Mouse (Mus musculus): ENCODE results near the gene Dnase1. TPM values are rescaled to one million over a fixed set of nuclear protein-coding genes. Genes with fewer than 3 reads are reported as not detected.

Dnase1 gene
- polyA plus RNA-seq, 1 experiment from 2014 or later = 3.4 TPM

GRCm38 (mm10) chr16:4085851-4086387, 49.2 kb downstream of the Dnase1 start:
- Histone ChIP-seq H3K4me2 (no peak overlapping the region), H3K9ac (no peak overlapping the region), H3K27me3 (replicated peaks) (no peaks in the 10 kb centered on the region), H3K36me3 (peaks cover 81% of the 10 kb centered on the region), H3K27ac (ENCODE audit: poor library complexity, severe bottlenecking) (no peak overlapping the region), H3K9me3 (replicated peaks) (no peaks in the 10 kb centered on the region), H3K4me3 (no peak overlapping the region), H3K4me1 (replicated peaks) (peaks cover 6% of the 10 kb centered on the region)
- ATAC-seq (ENCODE audit: insufficient number of reproducible peaks, low FRiP score) = no peak
- 96% methylated on average over 9 of the region's 9 CpGs for WGBS

DNA sequence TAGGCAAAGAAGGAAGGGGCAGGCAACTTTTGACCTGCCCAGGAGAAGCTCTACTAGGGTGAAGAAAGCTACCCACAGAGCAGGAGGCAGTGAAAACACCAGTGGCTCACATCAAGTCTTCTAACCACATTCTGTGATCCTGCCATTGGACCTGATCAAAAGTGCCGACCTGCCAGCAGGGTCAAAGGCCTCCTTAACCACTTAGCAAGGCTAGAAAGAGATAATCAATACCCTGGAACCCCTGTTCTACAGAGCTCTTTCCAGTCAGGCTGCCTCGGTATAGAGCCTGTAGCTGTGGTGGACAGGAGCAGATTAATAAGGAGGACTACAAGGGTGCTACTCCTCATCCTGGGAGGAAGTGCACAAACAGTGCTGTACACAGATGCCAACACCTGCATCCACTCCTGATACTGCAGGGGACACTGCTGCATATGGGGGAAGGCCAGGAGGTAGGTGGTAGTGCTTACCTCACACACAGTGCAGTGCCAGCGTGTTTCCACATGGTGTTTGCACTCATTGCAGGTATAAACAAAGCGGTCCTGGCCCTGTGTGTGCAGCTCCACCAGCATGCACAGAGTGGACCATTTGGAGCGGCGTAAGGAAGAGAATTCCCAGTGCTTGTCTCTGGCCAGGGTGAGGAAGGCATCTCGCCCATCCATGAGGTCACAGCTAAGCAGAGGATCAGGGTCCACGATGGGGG, 50.6 kb downstream of the Dnase1 start:
- Histone ChIP-seq H3K4me2 (no peak overlapping the region), H3K9ac (no peak overlapping the region), H3K9me3 (replicated peaks) (no peaks in the 10 kb centered on the region), H3K27me3 (replicated peaks) (no peaks in the 10 kb centered on the region), H3K4me1 (replicated peaks) (no peaks in the 10 kb centered on the region), H3K27ac (ENCODE audit: poor library complexity, severe bottlenecking) (no peak overlapping the region), H3K4me3 (no peak overlapping the region), H3K36me3 (peaks cover 84% of the 10 kb centered on the region)
- ATAC-seq (ENCODE audit: insufficient number of reproducible peaks, low FRiP score) = no peak
- 89% methylated on average over 8 of the region's 8 CpGs for whole genome bisulfite sequencing

Small RNA genes within 50 kb of the gene (microRNA-seq; reads per million reads assigned to microRNA genes)
- not detected for gene Gm23413

Other genes with a start within 250 kb of the Dnase1 start
- gene Olfr15, start 206.1 kb upstream of the Dnase1 start, polyA plus RNA-seq (2016; fragmentation: Nextera tagmentation; extraction: Ambion mirVana) = not detected in 2 replicates
- 1.3 and 1.4 TPM in 2 replicates for gene Zfp174, start 189.7 kb upstream of the Dnase1 start, polyA plus RNA-seq (2016; fragmentation: Nextera tagmentation; extraction: Ambion mirVana)
- gene Naa60, start 164.6 kb upstream of the Dnase1 start, polyA plus RNA-seq (2016; fragmentation: Nextera tagmentation; extraction: Ambion mirVana) = 36.1 and 41.1 TPM in 2 replicates
- 6.5 and 7.8 TPM in 2 replicates for gene Zfp597, start 152.4 kb upstream of the Dnase1 start, polyA plus RNA-seq (2016; fragmentation: Nextera tagmentation; extraction: Ambion mirVana)
- gene Gm20695, start 152.3 kb upstream of the Dnase1 start, polyA plus RNA-seq (2016; fragmentation: Nextera tagmentation; extraction: Ambion mirVana) = 1.5 TPM in 1 of 2 replicates, not detected in the other
- 6.5 and 7.9 TPM in 2 replicates for gene 1700037C18Rik, start 128.3 kb upstream of the Dnase1 start, polyA plus RNA-seq (2016; fragmentation: Nextera tagmentation; extraction: Ambion mirVana)
- gene Cluap1, start 128.1 kb upstream of the Dnase1 start, polyA plus RNA-seq (2016; fragmentation: Nextera tagmentation; extraction: Ambion mirVana) = 13.5 and 16.6 TPM in 2 replicates
- 1.6 TPM in 2 replicates for gene Nlrc3, start 60.3 kb upstream of the Dnase1 start, polyA plus RNA-seq (2016; fragmentation: Nextera tagmentation; extraction: Ambion mirVana)
- 14.8 and 18.2 TPM in 2 replicates for gene Slx4, start 33.2 kb upstream of the Dnase1 start, polyA plus RNA-seq (2016; fragmentation: Nextera tagmentation; extraction: Ambion mirVana)
- gene Trap1, start 40.9 kb downstream of the Dnase1 start, polyA plus RNA-seq (2016; fragmentation: Nextera tagmentation; extraction: Ambion mirVana) = 97.3 and 102 TPM in 2 replicates
- gene Crebbp, start 177.1 kb downstream of the Dnase1 start, polyA plus RNA-seq (2016; fragmentation: Nextera tagmentation; extraction: Ambion mirVana) = 23.2 and 30.1 TPM in 2 replicates

Measured in heart, embryonic 12.5 days (tissue).